Mouse (Mus musculus): ENCODE measurements at regions not wholly inside any gene's neighbourhood (a gene's known extent, or its start where the extent isn't known, plus 50 kb on each side); places are given as distances from the start of the nearest gene placed in this dataset.

GRCm38 (mm10) chr16:53480664-53481063 lies 1026.8 kb upstream of the Alcam start:
- no peak for DNase-seq

- no peak for DNase-seq
Measured at GRCm38 (mm10) chr16:53439511-53439910, 985.6 kb upstream of the Alcam start.

GRCm38 (mm10) chr16:53418416-53418815 lies 964.5 kb upstream of the Alcam start:
- no peak for DNase-seq

- no peak for DNase-seq
Measured at GRCm38 (mm10) chr16:53385176-53385575, 931.3 kb upstream of the Alcam start.

GRCm38 (mm10) chr16:53342153-53342552 lies 888.3 kb upstream of the Alcam start:
- DNase-seq, result no peak

- DNase-seq, result no peak
Measured at GRCm38 (mm10) chr16:53326353-53326752, 872.5 kb upstream of the Alcam start.

- DNase-seq, result no peak
Measured at GRCm38 (mm10) chr16:53292081-53292480, 838.2 kb upstream of the Alcam start.

- no peak for DNase-seq
Measured at GRCm38 (mm10) chr16:53282014-53282413, 828.1 kb upstream of the Alcam start.

- peak; percentile 61 for DNase-seq
Measured at GRCm38 (mm10) chr16:53266116-53266515, 812.2 kb upstream of the Alcam start.

- DNase-seq, result no peak
Measured at GRCm38 (mm10) chr16:53245365-53245764, 791.5 kb upstream of the Alcam start.

GRCm38 (mm10) chr16:53242126-53242537 lies 788.3 kb upstream of the Alcam start:
- DNase-seq, result no peak

GRCm38 (mm10) chr16:53218886-53219285 lies 765.0 kb upstream of the Alcam start:
- no peak for DNase-seq

- no peak for DNase-seq
Measured at GRCm38 (mm10) chr16:53201449-53201848, 747.6 kb upstream of the Alcam start.

- DNase-seq, result no peak
Measured at GRCm38 (mm10) chr16:53186444-53186843, 732.6 kb upstream of the Alcam start.

- no peak for DNase-seq
Measured at GRCm38 (mm10) chr16:53156352-53156751, 702.5 kb upstream of the Alcam start.

- DNase-seq, result no peak
Measured at GRCm38 (mm10) chr16:53130677-53131076, 676.8 kb upstream of the Alcam start.

GRCm38 (mm10) chr16:53108726-53109125 lies 654.9 kb upstream of the Alcam start:
- DNase-seq, result no peak

GRCm38 (mm10) chr16:53095396-53095929 lies 641.6 kb upstream of the Alcam start:
- DNase-seq, result no peak

GRCm38 (mm10) chr16:53073856-53074568 lies 620.1 kb upstream of the Alcam start:
- no peak for DNase-seq

- no peak for DNase-seq
Measured at GRCm38 (mm10) chr16:53071887-53072682, 618.2 kb upstream of the Alcam start.

GRCm38 (mm10) chr16:53064151-53064550 lies 610.3 kb upstream of the Alcam start:
- no peak for DNase-seq

- DNase-seq, result no peak
Measured at GRCm38 (mm10) chr16:53063061-53063460, 609.2 kb upstream of the Alcam start.

GRCm38 (mm10) chr16:53026056-53026455 lies 572.2 kb upstream of the Alcam start:
- DNase-seq, result no peak
